Mouse (Mus musculus): ENCODE measurements around the gene Itpripl2.

Itpripl2 gene

GRCm38 (mm10) chr7:118488060-118488664, 3.6 kb downstream of the Itpripl2 start:
- no peak for DNase-seq (ENCODE audit: low read depth)

GRCm38 (mm10) chr7:118486917-118487316, 4.9 kb downstream of the Itpripl2 start:
- DNase-seq (ENCODE audit: low read depth): no peak

- DNase-seq (ENCODE audit: low read depth): no peak
These were observed 7.8 kb downstream of the Itpripl2 start for GRCm38 (mm10) chr7:118483996-118484395.

GRCm38 (mm10) chr7:118482001-118482400, 9.8 kb downstream of the Itpripl2 start:
- DNase-seq (ENCODE audit: low read depth): no peak

GRCm38 (mm10) chr7:118481047-118481810, 10.5 kb downstream of the Itpripl2 start:
- no peak for DNase-seq (ENCODE audit: low read depth)

GRCm38 (mm10) chr7:118480160-118480709, 11.5 kb downstream of the Itpripl2 start:
- DNase-seq (ENCODE audit: low read depth): no peak

GRCm38 (mm10) chr7:118478835-118479312, 12.9 kb downstream of the Itpripl2 start:
- DNase-seq (ENCODE audit: low read depth): no peak

- no peak for DNase-seq (ENCODE audit: low read depth)
These were observed 15.3 kb downstream of the Itpripl2 start for GRCm38 (mm10) chr7:118476428-118476827.

- no peak for DNase-seq (ENCODE audit: low read depth)
These were observed 16.6 kb downstream of the Itpripl2 start for GRCm38 (mm10) chr7:118475008-118475705.

GRCm38 (mm10) chr7:118472886-118473285, 18.9 kb downstream of the Itpripl2 start:
- no peak for DNase-seq (ENCODE audit: low read depth)

GRCm38 (mm10) chr7:118468060-118468459, 23.7 kb downstream of the Itpripl2 start:
- DNase-seq (ENCODE audit: low read depth): no peak

GRCm38 (mm10) chr7:118464432-118464831, 27.3 kb downstream of the Itpripl2 start:
- no peak for DNase-seq (ENCODE audit: low read depth)

GRCm38 (mm10) chr7:118462818-118463762, 28.7 kb downstream of the Itpripl2 start:
- DNase-seq (ENCODE audit: low read depth): no peak

GRCm38 (mm10) chr7:118461400-118462136, 30.2 kb downstream of the Itpripl2 start:
- no peak for DNase-seq (ENCODE audit: low read depth)

GRCm38 (mm10) chr7:118453722-118454121, 38.1 kb downstream of the Itpripl2 start:
- DNase-seq (ENCODE audit: low read depth): no peak

GRCm38 (mm10) chr7:118452940-118453339, 38.8 kb downstream of the Itpripl2 start:
- no peak for DNase-seq (ENCODE audit: low read depth)

- no peak for DNase-seq (ENCODE audit: low read depth)
These were observed 43.4 kb downstream of the Itpripl2 start, which contains the start of gene Syt17 for GRCm38 (mm10) chr7:118448134-118448967. Syt17 (minus strand) TSS chr7:118448222.

- DNase-seq (ENCODE audit: low read depth): no peak
These were observed 44.3 kb downstream of the Itpripl2 start for GRCm38 (mm10) chr7:118447291-118448133.
